Mouse (Mus musculus) embryonic stem cell, embryonic (primary cell): ENCODE measurements around the gene Tigd3.

Experiments
- CTCF ChIA-PET, 4 experiments: fragments of 300-600 bp in 2 of 4; fragments of 350-600 bp in 2 of 4; sonication (Branson Sonifier 250); formaldehyde crosslinking; loops; one replicate each; lab custom pipeline; 2022; ENCODE audit warnings: inconsistent platforms in 2 of 4; lab: Charles Lee
- POLR2A ChIA-PET, 4 experiments: fragments of 300-600 bp in 2 of 4; fragments of 350-600 bp in 2 of 4; sonication (Branson Sonifier 250); formaldehyde crosslinking; loops; one replicate each; lab custom pipeline; 2022; ENCODE audit warnings: antibody characterized with exemption in 4 of 4, inconsistent platforms in 1 of 4; lab: Charles Lee

Tigd3 gene

DNA sequence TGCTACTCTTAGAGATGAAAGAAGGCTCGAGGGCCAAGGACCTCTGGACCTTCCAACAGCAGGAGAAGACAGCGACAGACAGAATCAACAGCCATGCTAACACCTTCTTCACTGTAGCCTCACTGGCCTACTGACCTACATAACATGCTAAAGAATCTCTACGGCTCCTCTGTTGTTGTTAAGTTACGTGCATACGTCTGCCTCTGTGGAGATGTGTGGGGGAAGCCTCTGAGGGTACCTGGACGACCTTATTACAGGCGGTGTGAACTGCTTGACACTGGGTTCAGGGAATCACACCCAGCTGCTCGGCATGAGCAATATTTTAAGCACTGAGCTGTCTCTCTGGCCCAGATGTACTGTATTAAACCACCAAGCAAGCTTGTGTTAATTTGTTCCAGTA lies 33.6 kb upstream of the Tigd3 start:
- POLR2A ChIA-PET: interaction anchor here (0.6 to 1.0 kb wide), 7 partner anchors 9 to 364 kb away, joined by 3 to 7 read pairs (median 4); no protein-coding TSS in a partner anchor
- CTCF ChIA-PET: interaction anchor here in 1 of 4 experiments (0.6 to 0.8 kb wide), 2 partner anchors 157 to 298 kb away, joined by 4 to 6 read pairs; partner anchors contain the start of genes Cdca5 and Zfpl1

DNA sequence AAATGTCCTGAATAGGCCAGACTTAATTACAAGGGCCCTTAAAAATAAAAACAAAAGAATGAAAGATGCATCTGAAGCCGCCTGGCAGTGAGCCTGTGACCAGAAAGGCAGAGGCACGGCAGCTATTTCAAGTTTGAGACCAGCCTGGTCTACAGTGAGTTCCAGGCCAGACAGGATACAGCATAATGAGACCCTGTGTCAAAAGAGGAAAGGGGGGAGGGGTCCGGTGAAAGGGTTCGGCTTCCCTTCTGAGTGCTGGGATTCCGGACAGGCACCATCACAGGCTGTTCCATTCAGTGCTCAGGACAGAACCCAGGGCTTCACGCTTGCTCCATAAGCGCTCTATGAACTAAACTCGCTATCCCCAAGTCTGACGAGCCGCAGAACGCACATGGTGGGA lies 33.1 kb upstream of the Tigd3 start:
- ChIA-PET POLR2A (interaction anchor here in 1 of 4 experiments (0.6 kb wide), 1 partner anchor 11 kb away, joined by 3 read pairs; no protein-coding TSS in a partner anchor), CTCF (interaction anchor here in 1 of 4 experiments (0.8 kb wide), 1 partner anchor 298 kb away, joined by 4 read pairs; no protein-coding TSS in a partner anchor)

DNA sequence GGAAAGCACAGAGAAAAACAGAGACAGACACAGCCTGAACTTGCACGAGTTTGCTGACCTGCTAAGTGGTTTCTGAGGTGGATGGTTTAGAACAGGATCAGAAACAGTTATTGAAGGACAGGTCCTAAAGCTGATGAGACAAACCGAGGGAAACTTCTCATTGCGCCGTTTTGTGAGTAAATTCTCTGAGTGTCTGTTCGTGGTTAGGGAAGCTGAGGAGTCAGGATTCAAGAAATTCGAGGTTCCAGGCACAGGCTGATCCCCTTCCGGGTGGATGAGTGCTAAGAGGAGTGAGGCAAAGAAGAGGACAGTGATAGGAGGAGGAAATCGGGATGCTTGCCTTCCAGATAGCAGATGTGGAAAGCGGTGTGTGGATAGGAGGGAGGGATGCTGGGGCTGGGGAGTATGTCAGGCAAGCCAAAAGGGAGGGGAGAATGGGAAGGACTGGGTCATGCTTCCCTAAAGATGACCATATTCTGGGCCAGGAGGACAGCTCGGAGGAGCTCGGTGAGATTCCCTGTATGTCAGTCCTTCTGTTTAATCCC lies 31.4 kb upstream of the Tigd3 start:
- CTCF ChIA-PET: interaction anchor here in 3 of 4 experiments (0.6 to 5.0 kb wide), 18 partner anchors 8 to 418 kb away, joined by 3 to 32 read pairs (median 4); partner anchors contain the start of genes Capn1 (in 1 of the 3) and Pola2 (in 1 of the 3)
- POLR2A ChIA-PET: interaction anchor here (0.6 to 4.5 kb wide), 62 partner anchors 9 to 438 kb away, joined by 3 to 36 read pairs (median 5); partner anchors contain the start of genes Dpf2 (in 3 of the 4), Cdca5 (in 2 of the 4), Sac3d1 (in 2 of the 4) and Tigd3 (in 2 of the 4)

DNA sequence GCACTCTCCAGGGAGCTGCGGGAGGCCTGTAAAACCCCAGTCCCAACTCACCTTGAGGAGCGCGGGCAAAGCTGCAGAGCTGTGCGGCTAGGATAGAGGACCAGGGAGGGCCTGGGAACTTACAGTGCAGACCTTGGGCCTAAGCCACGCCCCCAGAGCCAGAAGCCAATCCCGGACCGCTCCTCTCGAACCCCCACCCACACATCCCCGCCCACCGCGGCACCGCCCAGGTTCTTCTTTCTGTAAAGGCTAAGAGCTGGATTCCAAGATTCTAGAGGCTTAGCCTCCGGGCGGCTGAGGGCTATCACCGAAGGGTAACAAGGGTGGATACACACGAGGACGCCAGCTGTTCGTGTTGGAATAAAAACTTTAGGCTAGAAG lies 30.8 kb upstream of the Tigd3 start, which contains the start of gene Cdc42ep2:
Gene Cdc42ep2, minus strand, starts transcription at position 104 of the 381 bp plus-strand sequence.
- ChIA-PET POLR2A (interaction anchor here (0.6 to 4.5 kb wide), 95 partner anchors 9 to 468 kb away, joined by 3 to 36 read pairs (median 5); partner anchors contain the start of genes Capn1 (in 3 of the 4), Dpf2 (in 3 of the 4), Cdca5 (in 2 of the 4) and Pola2 (in 2 of the 4)), CTCF (interaction anchor here (0.6 to 5.0 kb wide), 54 partner anchors 9 to 544 kb away, joined by 3 to 32 read pairs (median 3); partner anchors contain the start of genes Capn1 (in 2 of the 4), Pola2 (in 2 of the 4), Snx15 (in 2 of the 4) and Ppp2r5b (in 1 of the 4))

DNA sequence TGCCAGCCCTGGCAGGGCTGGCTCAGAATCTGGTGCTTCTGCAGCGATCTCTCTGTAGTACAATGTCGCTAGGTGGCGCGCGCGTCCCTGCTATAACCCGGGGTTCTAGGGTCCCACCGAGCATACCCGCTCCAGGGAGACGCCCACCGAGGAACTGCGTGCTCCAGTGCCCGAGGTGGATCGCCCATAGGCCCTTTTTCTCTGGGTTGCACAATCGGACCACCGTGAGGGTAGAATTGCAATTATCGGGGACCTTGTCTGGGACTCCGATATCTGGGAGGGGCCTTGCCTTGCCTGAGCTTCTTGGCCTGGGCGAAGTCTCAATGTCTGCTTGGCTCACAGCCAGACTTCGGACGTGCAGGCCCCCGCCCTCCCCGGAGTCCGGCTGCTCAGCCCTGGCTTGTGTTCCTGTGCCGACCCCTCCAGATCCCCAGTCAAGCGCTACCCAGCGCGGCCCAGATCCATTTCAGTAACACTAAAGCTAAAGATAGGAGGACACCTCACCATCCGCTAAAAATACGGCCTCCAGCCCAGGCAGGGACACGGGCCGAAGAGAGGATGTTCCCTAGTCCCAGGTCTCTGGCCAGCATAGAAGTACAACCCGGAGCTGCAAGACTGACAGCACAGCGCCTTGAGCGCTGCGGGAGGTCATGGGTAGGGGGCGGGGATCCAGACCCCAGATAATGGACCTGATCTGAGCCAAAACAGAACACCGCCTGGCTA lies 30.2 kb upstream of the Tigd3 start:
- CTCF ChIA-PET: interaction anchor here (0.6 to 5.0 kb wide), 57 partner anchors 9 to 1050 kb away, joined by 3 to 32 read pairs (median 3); partner anchors contain the start of genes Capn1 (in 2 of the 4), Pola2 (in 2 of the 4), Snx15 (in 2 of the 4) and Dpf2 (in 1 of the 4)
- POLR2A ChIA-PET: interaction anchor here (0.6 to 4.5 kb wide), 102 partner anchors 8 to 468 kb away, joined by 3 to 36 read pairs (median 5); partner anchors contain the start of genes Capn1 (in 3 of the 4), Dpf2 (in 3 of the 4), Cdca5 (in 2 of the 4) and Pola2 (in 2 of the 4)

DNA sequence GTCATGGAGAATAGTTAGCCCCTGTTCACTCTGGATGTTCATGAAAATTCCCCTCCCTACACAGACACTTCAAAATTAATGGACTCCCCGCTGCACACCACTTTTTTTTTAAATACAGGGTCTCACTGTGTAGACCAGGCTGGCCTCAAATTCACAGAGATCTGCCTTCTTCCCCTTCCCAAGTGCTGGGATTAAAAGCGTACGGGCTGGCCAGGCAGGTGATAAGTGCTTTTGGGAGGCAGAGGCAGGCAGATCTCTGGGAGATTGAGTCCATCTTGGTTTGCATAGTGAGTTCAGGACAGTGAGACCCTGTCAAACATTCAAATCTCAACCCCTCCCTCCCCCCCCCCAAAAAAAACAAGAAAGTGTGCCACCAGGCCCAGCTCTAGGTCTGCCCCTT lies 29.0 kb upstream of the Tigd3 start:
- ChIA-PET POLR2A (interaction anchor here in 3 of 4 experiments (0.6 to 4.5 kb wide), 30 partner anchors 8 to 219 kb away, joined by 3 to 36 read pairs (median 6); partner anchors contain the start of genes Capn1 (in 2 of the 3), Arl2 (in 1 of the 3), Dpf2 (in 1 of the 3) and Pola2 (in 1 of the 3)), CTCF (interaction anchor here in 2 of 4 experiments (0.5 to 5.0 kb wide), 17 partner anchors 7 to 1044 kb away, joined by 3 to 32 read pairs (median 3); partner anchors contain the start of genes Dpf2 (in 1 of the 2), Map4k2 (in 1 of the 2), Sac3d1 (in 1 of the 2) and Zdhhc24 (in 1 of the 2))

DNA sequence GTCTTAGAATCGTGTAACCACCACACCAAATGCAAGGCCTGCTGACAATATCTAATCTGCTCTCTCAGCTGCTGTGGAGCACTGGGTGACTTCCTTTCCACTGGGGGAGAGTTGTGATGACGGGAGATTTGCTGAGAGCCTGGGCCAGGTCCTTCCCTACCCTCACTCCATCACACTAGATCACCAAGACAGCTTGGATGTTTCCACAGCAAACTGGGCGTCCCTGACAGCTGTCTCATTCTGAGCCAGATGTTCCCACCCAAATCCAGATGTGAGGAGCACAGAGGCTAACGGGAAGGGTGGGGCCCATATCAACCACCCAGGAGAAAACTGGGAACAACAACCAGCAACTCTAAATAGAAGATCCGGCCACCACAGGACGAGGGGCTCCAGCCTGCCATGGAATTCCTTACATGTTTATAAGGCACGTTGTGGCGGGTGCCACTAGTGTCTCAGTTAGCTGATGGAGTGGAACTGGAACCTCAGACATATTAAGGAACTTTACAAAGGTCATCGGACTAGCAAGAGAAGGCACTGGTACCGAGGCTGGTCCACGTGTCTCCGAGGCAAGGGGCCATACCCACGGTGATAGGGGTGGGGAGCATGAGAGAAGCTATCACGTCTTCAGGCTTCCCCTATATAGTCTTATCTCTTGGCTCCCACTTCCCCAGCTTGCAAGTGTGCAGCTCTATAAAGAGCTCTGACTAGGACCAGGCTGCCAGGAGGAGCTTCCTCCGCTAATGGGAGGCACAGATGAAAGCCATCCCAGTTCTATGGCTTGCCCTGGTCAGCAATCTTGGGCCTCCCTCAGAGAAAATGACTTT lies 28.4 kb upstream of the Tigd3 start:
- ChIA-PET CTCF (interaction anchor here in 3 of 4 experiments (0.5 to 5.0 kb wide), 15 partner anchors 10 to 354 kb away, joined by 3 to 32 read pairs (median 4); partner anchors contain the start of genes Arl2 (in 1 of the 3), Dpf2 (in 1 of the 3), Ehd1 (in 1 of the 3) and Snx15 (in 1 of the 3)), POLR2A (interaction anchor here in 3 of 4 experiments (0.6 to 4.5 kb wide), 52 partner anchors 10 to 356 kb away, joined by 3 to 36 read pairs (median 4); partner anchors contain the start of genes Arl2 (in 2 of the 3), Dpf2 (in 2 of the 3), Pola2 (in 2 of the 3) and Tigd3 (in 2 of the 3))

DNA sequence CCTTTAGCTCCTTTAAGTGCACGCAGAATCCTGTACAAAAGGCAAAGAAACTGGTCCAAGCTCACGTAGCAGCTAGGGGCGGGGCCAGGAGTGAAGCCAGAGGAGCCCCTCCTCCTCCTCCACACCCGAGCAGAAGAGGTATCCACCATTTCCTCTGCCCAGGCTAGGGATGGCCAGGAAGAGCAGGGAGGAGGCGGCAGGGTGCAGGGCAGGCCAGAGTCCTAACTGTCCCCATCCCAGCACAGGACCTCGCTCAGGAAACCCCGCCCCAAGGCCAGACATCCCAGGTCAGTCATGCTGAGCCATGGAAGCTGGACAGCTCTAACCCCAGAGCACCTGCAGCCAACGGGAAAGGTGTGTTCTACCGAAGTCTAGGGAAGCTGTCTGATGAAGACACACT lies 27.8 kb upstream of the Tigd3 start:
- ChIA-PET CTCF (interaction anchor here in 3 of 4 experiments (0.5 to 5.0 kb wide), 12 partner anchors 8 to 354 kb away, joined by 3 to 32 read pairs (median 4); partner anchors contain the start of genes Arl2 (in 1 of the 3), Ehd1 (in 1 of the 3) and Snx15 (in 1 of the 3)), POLR2A (interaction anchor here in 3 of 4 experiments (0.5 to 4.5 kb wide), 52 partner anchors 9 to 356 kb away, joined by 3 to 36 read pairs (median 4); partner anchors contain the start of genes Dpf2 (in 3 of the 3), Pola2 (in 2 of the 3), Tigd3 (in 2 of the 3) and Arl2 (in 1 of the 3))

DNA sequence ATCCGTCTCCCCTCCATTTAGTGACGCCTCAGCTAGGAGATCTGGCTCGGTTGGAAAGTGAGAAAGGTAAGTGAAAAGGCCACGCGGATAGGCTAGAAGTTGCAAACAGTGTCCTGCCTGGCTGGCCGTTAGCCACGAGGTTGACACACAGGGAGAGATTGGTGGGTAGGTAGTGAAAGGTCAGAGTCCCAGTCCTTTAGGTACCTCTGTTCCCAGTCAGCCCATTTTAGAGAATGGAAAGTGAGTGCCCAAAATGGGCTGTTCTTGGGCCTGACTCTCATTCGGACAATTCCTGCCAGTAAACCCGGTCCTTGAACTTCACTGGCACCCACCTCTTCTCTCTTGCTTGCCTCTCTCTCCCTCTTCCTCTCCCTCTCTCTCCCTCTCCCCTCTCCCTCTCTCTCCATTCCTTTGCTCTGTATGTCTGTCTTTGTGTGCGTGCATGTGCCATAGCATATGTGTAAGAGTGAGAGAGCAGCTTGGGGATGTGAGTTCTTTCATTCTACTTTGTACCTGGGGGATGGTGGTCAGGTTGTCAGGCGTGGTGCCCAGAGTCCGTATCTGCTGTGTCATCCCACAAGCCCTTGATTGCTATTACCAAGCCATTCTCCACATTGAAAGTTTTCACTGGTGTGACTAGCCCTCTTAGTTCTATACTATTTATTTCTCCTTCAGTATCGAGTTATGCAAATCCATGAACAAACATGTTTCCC lies 19.2 kb upstream of the Tigd3 start, which contains the start of gene Dpf2:
Gene Dpf2, minus strand, starts transcription at position 4 of the 713 bp plus-strand sequence.
- ChIA-PET POLR2A (interaction anchor here in 3 of 4 experiments (0.7 to 6.3 kb wide), 33 partner anchors 8 to 423 kb away, joined by 3 to 49 read pairs (median 4); partner anchors contain the start of genes Cdc42ep2 (in 3 of the 3), Tigd3 (in 3 of the 3), Capn1 (in 2 of the 3) and Cdca5 (in 1 of the 3)), CTCF (interaction anchor here in 2 of 4 experiments (1.0 to 1.4 kb wide), 3 partner anchors 10 to 126 kb away, joined by 3 to 6 read pairs (median 6); no protein-coding TSS in a partner anchor)

DNA sequence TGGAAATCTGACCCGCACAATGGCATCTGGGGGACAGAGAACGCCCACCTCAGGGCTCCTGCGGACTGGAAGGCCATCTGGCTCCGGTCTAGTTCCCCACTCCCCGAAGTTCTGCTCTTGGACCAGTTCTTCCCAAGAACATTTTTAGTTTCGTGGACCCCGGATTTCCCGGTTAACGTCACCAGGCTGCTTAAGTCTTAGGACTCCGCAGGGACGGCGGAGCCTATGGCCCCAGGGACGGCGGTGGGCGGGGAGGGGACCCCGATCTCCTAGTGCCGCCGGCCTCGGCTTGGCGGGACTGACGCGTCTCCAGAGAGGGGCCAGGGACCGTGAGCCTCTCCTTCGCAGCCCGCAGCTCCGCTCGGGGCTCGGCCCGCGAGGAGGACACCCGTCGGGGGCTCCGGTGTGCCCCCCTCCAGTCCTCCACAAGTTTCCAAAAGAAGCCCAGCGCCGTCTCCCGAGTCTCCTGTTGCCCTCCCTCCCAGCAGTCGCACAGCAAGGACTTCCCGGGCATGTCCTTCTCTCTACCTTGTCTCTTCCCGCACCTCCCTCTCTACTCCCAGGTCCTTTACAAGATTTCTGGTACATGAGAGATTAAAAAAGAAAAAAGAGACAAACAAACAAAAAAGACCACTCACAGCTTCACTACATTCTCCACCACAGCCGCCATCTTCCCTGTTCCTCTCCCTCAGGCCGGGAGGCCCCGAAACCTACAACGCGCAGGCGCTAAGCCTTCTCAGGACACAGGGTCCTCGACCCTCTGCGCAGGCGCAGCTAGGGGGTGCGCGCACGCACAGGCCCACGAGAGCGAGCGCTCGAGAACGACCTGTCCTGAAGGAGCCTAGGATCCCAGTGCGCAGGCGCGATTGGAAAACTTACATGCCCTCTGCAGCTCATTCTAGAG lies 18.4 kb upstream of the Tigd3 start:
- ChIA-PET CTCF (interaction anchor here in 3 of 4 experiments (0.6 to 1.7 kb wide), 8 partner anchors 10 to 364 kb away, joined by 3 to 8 read pairs (median 3); partner anchors contain the start of genes Ehd1 (in 1 of the 3) and Pola2 (in 1 of the 3)), POLR2A (interaction anchor here (0.6 to 6.3 kb wide), 47 partner anchors 9 to 762 kb away, joined by 3 to 49 read pairs (median 4); partner anchors contain the start of genes Cdc42ep2 (in 3 of the 4), Tigd3 (in 3 of the 4), Capn1 (in 2 of the 4) and Cdca5 (in 1 of the 4))

DNA sequence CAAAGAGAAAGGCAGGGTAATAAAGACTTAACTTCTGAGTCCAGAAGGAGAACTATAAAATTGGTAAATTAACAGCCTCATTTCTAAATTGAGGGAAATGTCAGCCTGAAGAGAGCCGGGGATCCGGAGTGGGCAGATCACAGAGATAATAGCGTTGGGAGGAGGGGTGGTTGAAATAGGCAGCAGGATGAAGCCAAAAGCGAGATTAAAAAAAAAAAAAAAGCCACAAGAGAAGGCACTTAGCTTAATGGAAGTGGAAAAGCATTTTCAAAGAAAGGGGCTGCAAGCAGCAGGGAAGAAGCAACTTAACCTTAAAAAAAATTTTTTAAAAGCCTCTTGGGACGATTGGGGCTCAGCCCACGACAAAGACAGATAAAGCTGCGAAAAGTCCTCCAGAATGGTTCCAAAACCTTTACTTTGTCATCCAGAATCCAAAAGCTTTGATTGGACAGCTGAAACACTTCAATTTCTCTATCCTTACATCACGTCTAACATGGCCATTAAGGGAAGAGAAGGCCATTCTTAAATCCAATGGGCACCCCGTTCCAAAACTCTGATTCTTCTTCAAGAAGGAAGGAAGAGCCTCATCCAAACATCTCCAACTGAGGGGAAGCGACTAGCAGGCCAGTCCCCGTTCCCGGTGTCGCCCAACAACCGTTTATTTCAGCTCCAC lies 17.6 kb upstream of the Tigd3 start:
- ChIA-PET POLR2A (interaction anchor here (0.7 to 6.3 kb wide), 24 partner anchors 12 to 762 kb away, joined by 3 to 49 read pairs (median 4); partner anchors contain the start of genes Cdc42ep2 (in 3 of the 4), Tigd3 (in 3 of the 4), Slc25a45 (in 1 of the 4) and Syvn1 (in 1 of the 4)), CTCF (interaction anchor here in 2 of 4 experiments (0.7 to 1.7 kb wide), 4 partner anchors 11 to 365 kb away, joined by 3 to 8 read pairs (median 4); partner anchors contain the start of genes Ehd1 (in 1 of the 2) and Pola2 (in 1 of the 2))

DNA sequence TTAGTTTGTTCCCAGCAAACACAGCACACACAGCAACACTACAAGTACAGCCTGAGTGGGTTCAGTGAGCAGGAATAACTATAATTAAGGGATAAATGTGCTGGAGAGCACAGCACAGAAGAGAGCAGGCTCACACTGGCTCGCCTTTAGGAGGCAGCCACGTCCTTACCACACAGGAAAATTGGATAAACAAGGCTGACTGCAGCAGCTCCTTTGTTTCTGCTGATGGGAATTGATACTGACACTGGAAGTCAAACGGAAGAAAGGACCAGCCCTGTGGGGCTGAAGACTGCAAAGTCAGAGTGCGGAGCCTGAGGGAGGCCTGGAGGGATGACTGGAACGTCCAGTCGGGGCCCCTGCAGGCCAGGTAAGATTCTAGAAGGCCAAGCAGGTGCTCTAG lies 16.3 kb upstream of the Tigd3 start:
- ChIA-PET CTCF (interaction anchor here in 3 of 4 experiments (0.6 to 1.7 kb wide), 4 partner anchors 12 to 231 kb away, joined by 3 to 4 read pairs (median 3); partner anchors contain the start of genes Arl2 (in 1 of the 3) and Cdc42ep2 (in 1 of the 3)), POLR2A (interaction anchor here in 3 of 4 experiments (0.5 to 6.3 kb wide), 13 partner anchors 11 to 380 kb away, joined by 3 to 49 read pairs (median 4); partner anchors contain the start of genes Tigd3 (in 2 of the 3) and Cdc42ep2 (in 1 of the 3))

DNA sequence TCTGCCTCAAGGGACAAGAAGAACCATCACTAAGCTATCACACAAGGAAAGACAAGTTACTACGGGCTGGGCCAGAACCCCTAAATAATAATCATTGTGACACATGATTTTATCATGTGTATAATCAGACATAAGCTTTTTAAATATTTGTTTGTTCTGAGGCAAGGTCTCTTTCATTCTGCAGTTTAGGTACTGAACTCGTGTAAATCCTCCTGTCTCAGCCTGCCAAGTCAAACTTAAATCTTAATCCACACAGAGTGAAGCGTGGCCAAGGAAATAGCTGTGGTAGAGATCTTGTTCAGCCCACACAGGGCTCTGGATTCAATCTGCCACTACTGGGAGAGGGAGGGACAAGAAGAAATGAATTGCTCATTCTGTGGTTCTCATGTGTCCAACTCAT lies 13.3 kb upstream of the Tigd3 start:
- ChIA-PET POLR2A (interaction anchor here in 2 of 4 experiments (0.7 to 6.3 kb wide), 8 partner anchors 12 to 108 kb away, joined by 3 to 49 read pairs (median 4); partner anchors contain the start of gene Tigd3 (in 2 of the 2)), CTCF (interaction anchor here in 2 of 4 experiments (0.6 to 1.2 kb wide), 2 partner anchors 120 to 160 kb away, joined by 3 read pairs; no protein-coding TSS in a partner anchor)
